Mouse (Mus musculus) hindbrain, embryonic 15.5 days (tissue): ENCODE measurements around the gene Olfr512. TPM values are rescaled to one million over a fixed set of nuclear protein-coding genes. Genes with fewer than 3 reads are reported as not detected.

ENCODE experiments used
- ATAC-seq: fragments of 200-750 bp; cut with Nextera tagmentation; 2 replicates; pipeline ENCODE4 v1.8.0; 2017; ENCODE audit warnings: low read depth, moderate number of reproducible peaks, moderate TSS enrichment; ENCODE audit not compliant: low FRiP score
- H3K27ac ChIP-seq: fragments of 300-500 bp; sonication (generic); replicated peaks from 2 replicates; pipeline ENCODE4 v1.5.1; 2015; ENCODE audit warnings: mild to moderate bottlenecking, inconsistent platforms
- H3K27me3 ChIP-seq: fragments of 300-500 bp; sonication (generic); 2 replicates; pipeline ENCODE4 v1.6.1; 2015; ENCODE audit warnings: control low read depth, inconsistent platforms
- H3K36me3 ChIP-seq: fragments of 300-500 bp; sonication (generic); 2 replicates; pipeline ENCODE4 v1.6.1; 2015; ENCODE audit warnings: control low read depth, inconsistent platforms
- H3K4me1 ChIP-seq: fragments of 300-500 bp; sonication (generic); replicated peaks from 2 replicates; pipeline ENCODE4 v1.6.1; 2015; ENCODE audit warnings: control low read depth, inconsistent platforms
- H3K4me2 ChIP-seq: fragments of 300-500 bp; sonication (generic); 2 replicates; pipeline ENCODE4 v1.6.1; 2015; ENCODE audit warnings: moderate library complexity, mild to moderate bottlenecking, inconsistent platforms
- H3K4me3 ChIP-seq: fragments of 300-500 bp; sonication (generic); 2 replicates; pipeline ENCODE4 v1.5.1; 2015; ENCODE audit warnings: mild to moderate bottlenecking, inconsistent platforms
- H3K9ac ChIP-seq: fragments of 300-500 bp; sonication (generic); 2 replicates; pipeline ENCODE4 v1.6.1; 2015; ENCODE audit warnings: inconsistent platforms
- H3K9me3 ChIP-seq: fragments of 300-500 bp; sonication (generic); 2 replicates; pipeline ENCODE4 v1.6.1; 2016; ENCODE audit warnings: control low read depth, inconsistent platforms
- WGBS: fragments of 180-500 bp; shearing (Covaris S2); methylation state at CpG from one replicate; pipeline ENCODE4 v1.1.7; 2015; 5-methylcytosine and 5-hydroxymethylcytosine counted together
- polyA plus RNA-seq: library from polyadenylated mRNA; unstranded; fragments of >200 nt; fragmentation: Nextera tagmentation; extraction: Ambion mirVana; gene quantifications from 2 replicates; pipeline ENCODE4 v1.2.1, GENCODE M21; 2015

Gene Olfr512
- polyA plus RNA-seq, result not detected in 2 replicates

- ATAC-seq, result no peak
- Histone ChIP-seq H3K36me3 (no peaks in the 10 kb centered on the region), H3K4me1 (no peaks in the 10 kb centered on the region), H3K9ac (no peak within 1 kb of the TSS), H3K9me3 (no peaks in the 10 kb centered on the region), H3K4me2 (no peak within 1 kb of the TSS), H3K27me3 (no peaks in the 10 kb centered on the region), H3K4me3 (no peak within 1 kb of the TSS), H3K27ac (no peak within 1 kb of the TSS)
Observed at GRCm38 (mm10) chr7:108713020-108713419, at the start of gene Olfr512. Gene Olfr512 (plus strand): TSS chr7:108713320.

GRCm38 (mm10) chr7:108666118-108666517 is 47.0 kb upstream of the Olfr512 start, which contains the start of gene Olfr510:
Gene Olfr510 (plus strand): TSS chr7:108666418.
- H3K27ac ChIP-seq, result no peak within 1 kb of the TSS
- no peaks in the 10 kb centered on the region for H3K9me3 ChIP-seq
- ATAC-seq, result no peak
- no peaks in the 10 kb centered on the region for H3K27me3 ChIP-seq
- H3K9ac ChIP-seq, result no peak within 1 kb of the TSS
- H3K4me1 ChIP-seq, result no peaks in the 10 kb centered on the region
- H3K36me3 ChIP-seq, result no peaks in the 10 kb centered on the region
- 93% methylated on average over 1 of the region's 1 CpGs for WGBS
- no peak within 1 kb of the TSS for H3K4me3 ChIP-seq
- no peak within 1 kb of the TSS for H3K4me2 ChIP-seq

- Histone ChIP-seq H3K27ac (no peak overlapping the region), H3K4me1 (no peaks in the 10 kb centered on the region), H3K9me3 (no peaks in the 10 kb centered on the region), H3K9ac (no peak overlapping the region), H3K4me3 (no peak overlapping the region), H3K27me3 (no peaks in the 10 kb centered on the region), H3K36me3 (no peaks in the 10 kb centered on the region), H3K4me2 (no peak overlapping the region)
- 77% methylated on average over 1 of the region's 1 CpGs for WGBS
- ATAC-seq, result no peak
Observed at GRCm38 (mm10) chr7:108671058-108671457, 42.1 kb upstream of the Olfr512 start.

GRCm38 (mm10) chr7:108678886-108679285 is 34.2 kb upstream of the Olfr512 start:
- no peak overlapping the region for H3K9ac ChIP-seq
- WGBS, result 88% methylated on average over 4 of the region's 4 CpGs
- no peak for ATAC-seq
- H3K27me3 ChIP-seq, result no peaks in the 10 kb centered on the region
- H3K4me1 ChIP-seq, result no peaks in the 10 kb centered on the region
- H3K9me3 ChIP-seq, result no peaks in the 10 kb centered on the region
- no peak overlapping the region for H3K27ac ChIP-seq
- H3K36me3 ChIP-seq, result no peaks in the 10 kb centered on the region
- H3K4me2 ChIP-seq, result no peak overlapping the region
- H3K4me3 ChIP-seq, result no peak overlapping the region

- Histone ChIP-seq H3K4me1 (no peaks in the 10 kb centered on the region), H3K27me3 (no peaks in the 10 kb centered on the region), H3K9me3 (no peaks in the 10 kb centered on the region), H3K36me3 (no peaks in the 10 kb centered on the region), H3K27ac (no peak within 1 kb of the TSS), H3K4me3 (no peak within 1 kb of the TSS), H3K4me2 (no peak within 1 kb of the TSS), H3K9ac (no peak within 1 kb of the TSS)
- 81% methylated on average over 1 of the region's 1 CpGs for WGBS
- ATAC-seq, result no peak
Observed at GRCm38 (mm10) chr7:108750673-108751072, 37.6 kb downstream of the Olfr512 start, which contains the start of gene Olfr513. Gene Olfr513 (plus strand): TSS chr7:108750973.

- no peak for ATAC-seq
Observed at GRCm38 (mm10) chr7:108760411-108760810, 47.3 kb downstream of the Olfr512 start.

More at GRCm38 (mm10) chr7:108760411-108760810, 47.3 kb downstream of the Olfr512 start:
- Histone ChIP-seq H3K4me1 (no peaks in the 10 kb centered on the region), H3K9ac (no peak overlapping the region), H3K9me3 (no peaks in the 10 kb centered on the region), H3K4me2 (no peak overlapping the region), H3K27ac (no peak overlapping the region), H3K36me3 (no peaks in the 10 kb centered on the region), H3K4me3 (no peak overlapping the region), H3K27me3 (no peaks in the 10 kb centered on the region)
- 22% methylated on average over 3 of the region's 3 CpGs for whole genome bisulfite sequencing

Other genes starting within 250 kb of the Olfr512 start
- not detected in 2 replicates for gene Olfr498, start 248.0 kb upstream of the Olfr512 start, polyA plus RNA-seq
- gene Olfr502, start 188.3 kb upstream of the Olfr512 start, polyA plus RNA-seq, result not detected in 2 replicates
- gene Olfr503, start 168.8 kb upstream of the Olfr512 start, polyA plus RNA-seq, result not detected in 2 replicates
- gene Olfr504, start 147.5 kb upstream of the Olfr512 start, polyA plus RNA-seq, result not detected in 2 replicates
- gene Olfr506, start 102.5 kb upstream of the Olfr512 start, polyA plus RNA-seq, result not detected in 2 replicates
- gene Olfr507, start 91.5 kb upstream of the Olfr512 start, polyA plus RNA-seq, result not detected in 2 replicates
- not detected in 2 replicates for gene Olfr508, start 83.3 kb upstream of the Olfr512 start, polyA plus RNA-seq
- 0.04 TPM in 1 of 2 replicates, not detected in the other for gene Olfr509, start 61.4 kb upstream of the Olfr512 start, polyA plus RNA-seq
- gene Olfr510, start 46.9 kb upstream of the Olfr512 start, polyA plus RNA-seq, result not detected in 2 replicates
- gene Olfr513, start 37.7 kb downstream of the Olfr512 start, polyA plus RNA-seq, result not detected in 2 replicates
- gene Olfr514, start 112.7 kb downstream of the Olfr512 start, polyA plus RNA-seq, result not detected in 2 replicates
- gene Olfr516, start 137.2 kb downstream of the Olfr512 start, polyA plus RNA-seq, result not detected in 2 replicates
- not detected in 2 replicates for gene Olfr517, start 159.1 kb downstream of the Olfr512 start, polyA plus RNA-seq
- not detected in 2 replicates for gene Olfr518, start 171.7 kb downstream of the Olfr512 start, polyA plus RNA-seq
- gene Olfr519, start 181.1 kb downstream of the Olfr512 start, polyA plus RNA-seq, result not detected in 2 replicates
- 0.06 TPM in 1 of 2 replicates, not detected in the other for gene Nlrp10, start 216.9 kb downstream of the Olfr512 start, polyA plus RNA-seq
- gene Eif3f, start 221.1 kb downstream of the Olfr512 start, polyA plus RNA-seq, result 73.6 and 76.5 TPM in 2 replicates
- 45.8 and 51.4 TPM in 2 replicates for gene Tub, start 237.0 kb downstream of the Olfr512 start, polyA plus RNA-seq